Mouse (Mus musculus) retina, adult 2 months (tissue): Measurements from ENCODE around the gene Trdmt1.

Experiments used
- DNase-seq: peaks from one replicate; pipeline ENCODE4 v3.0.0-alpha.2; 2012; ENCODE audit warnings: low read depth, low spot score

The Trdmt1 gene

DNA sequence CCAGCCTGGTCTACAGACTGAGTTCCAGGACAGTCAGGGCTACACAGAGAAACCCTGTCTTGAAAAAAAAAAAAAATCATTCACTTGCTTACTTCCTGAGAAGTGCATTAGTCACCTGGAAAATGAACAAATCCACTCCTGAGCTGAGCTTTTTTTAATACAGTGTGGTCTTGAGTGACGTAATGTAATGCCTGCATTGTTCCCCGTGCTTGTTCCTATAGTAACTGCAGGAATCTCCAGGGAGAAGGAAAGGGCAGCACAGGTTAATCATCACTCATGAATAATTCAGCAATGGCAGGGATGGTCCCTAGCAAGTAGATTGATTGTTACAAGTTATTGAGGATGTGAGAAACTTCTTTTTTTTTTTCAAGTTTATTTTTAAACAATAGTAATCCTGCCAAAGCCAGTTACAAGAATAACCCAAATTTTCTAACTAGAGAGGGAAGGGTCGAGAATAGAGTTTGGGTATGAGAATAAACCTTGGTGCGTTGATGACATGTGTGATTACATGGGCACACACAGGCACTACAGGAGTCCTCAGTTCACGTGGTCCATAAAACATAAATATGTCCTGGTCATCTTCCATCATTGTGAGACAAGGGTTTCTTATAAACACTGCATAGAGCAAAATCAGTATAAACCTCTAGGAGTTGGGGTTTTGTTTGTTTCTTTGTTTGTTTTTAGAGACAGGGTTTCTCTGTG lies 44.0 kb downstream of the Trdmt1 start:
- DNase-seq: no peak

DNA sequence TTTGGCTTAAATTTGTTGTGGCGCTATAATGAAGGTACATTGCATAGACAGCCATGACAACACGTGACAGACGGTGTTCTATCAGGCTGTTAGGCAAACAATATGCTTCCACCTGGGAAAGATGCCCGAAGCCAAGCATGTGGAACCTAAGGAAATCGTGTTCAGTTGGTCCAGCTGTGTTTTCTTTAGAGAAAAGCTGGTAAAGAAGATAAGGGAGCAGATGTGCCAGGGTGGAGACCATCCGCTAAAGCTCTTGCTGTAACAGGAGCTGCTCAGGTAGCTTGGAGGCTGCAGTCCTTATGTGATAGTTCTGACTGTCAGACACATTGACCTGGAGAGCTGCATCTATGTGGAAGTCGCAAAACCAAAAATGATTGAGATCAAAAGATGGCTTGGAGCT lies 45.3 kb downstream of the Trdmt1 start:
- no peak for DNase-seq

DNA sequence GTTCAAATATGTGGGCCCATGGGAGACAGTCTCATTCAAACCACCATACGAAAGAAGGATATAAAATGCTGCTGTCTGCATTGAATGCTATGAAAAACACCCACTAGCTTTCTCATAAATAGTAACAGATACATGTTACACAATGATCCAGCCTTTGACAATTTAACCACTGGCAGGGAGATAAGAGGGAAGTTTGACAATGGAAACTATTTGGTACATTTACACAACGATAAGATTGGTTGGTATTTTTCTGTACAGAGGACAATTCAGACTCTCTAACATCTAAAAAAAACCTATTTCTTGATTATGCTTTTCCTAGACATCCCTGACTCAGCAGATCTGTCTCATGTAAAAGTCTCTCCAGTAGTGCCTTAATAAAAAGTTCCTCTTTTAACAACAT lies 48.4 kb downstream of the Trdmt1 start:
- no peak for DNase-seq

DNA sequence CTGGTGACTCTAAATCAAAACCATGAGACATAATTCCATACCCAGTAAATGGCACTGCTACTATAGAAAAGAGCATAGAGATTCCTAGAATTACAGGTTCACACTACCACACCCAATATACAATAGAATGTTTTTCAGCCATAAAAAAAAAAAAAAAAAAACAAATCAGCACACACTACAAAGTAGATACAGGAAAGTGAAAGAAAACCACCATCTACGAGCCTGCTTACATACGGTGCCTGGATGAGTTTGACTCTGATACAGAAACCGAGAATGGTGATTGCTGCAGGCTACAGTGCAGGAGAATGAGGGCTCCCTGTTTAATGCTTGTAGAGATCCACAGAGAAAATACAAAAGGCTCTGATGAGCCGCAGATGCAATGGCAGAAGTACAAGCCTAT lies 51.5 kb downstream of the Trdmt1 start:
- DNase-seq: no peak

DNA sequence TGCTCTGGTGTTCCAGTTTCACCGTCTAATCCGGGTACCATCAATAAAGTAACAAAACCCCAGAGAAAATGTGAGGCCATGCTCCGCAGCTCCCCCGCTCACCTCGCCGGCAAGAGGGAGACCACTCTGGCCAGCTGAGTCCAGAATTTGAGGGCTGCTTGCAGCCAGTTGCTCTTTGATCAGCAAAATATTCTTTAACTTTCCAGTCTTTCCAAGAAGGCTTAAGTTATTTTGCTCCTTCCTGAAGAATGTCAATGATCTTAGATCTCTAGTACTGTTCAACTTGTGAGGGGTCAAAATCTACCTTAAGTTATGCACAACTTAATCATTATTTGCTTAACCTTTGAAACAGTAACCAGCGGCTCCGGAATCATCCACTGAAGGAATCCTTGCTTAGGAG lies 52.7 kb downstream of the Trdmt1 start, which contains the start of gene Cubn:
Cubn (minus strand) TSS at position 80 of the 400 bp plus-strand sequence.
- DNase-seq: no peak

DNA sequence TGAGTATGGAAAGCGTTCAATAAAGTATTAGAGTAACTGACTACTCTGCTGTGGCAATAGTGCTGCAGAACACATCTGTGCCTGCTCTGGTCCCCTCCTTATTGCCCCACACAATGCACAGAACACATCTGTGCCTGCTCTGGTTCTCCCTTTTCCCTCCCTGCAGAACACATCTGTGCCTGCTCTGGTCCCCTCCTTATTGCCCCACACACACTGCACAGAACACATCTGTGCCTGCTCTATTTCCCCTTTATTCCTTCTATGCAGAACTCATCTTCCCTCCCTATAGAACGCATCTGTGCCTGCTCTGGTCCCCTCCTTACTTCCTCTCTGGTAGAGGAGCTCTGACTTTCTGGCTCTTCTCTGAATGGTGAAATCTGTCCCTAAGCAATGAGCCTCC lies 54.0 kb downstream of the Trdmt1 start:
- no peak for DNase-seq

DNA sequence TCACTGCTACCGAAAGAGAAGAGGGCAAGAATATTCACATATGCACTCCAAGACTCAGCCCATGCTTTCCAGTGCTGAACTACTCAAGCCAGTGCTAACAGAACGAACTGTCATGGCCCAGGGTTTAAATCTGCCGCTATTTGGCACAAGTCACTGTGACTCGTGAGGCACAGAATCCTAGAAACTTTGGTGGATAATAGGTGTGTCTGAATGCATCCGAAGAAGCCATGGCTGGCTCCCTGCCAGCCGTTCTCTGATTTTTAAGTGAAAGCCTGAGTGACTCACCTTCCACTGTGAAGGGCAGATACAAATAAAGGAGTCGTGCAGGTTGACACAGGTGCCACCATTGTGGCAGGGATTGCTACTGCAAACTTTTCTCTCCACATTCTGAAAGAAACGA lies 58.0 kb downstream of the Trdmt1 start:
- DNase-seq: no peak

DNA sequence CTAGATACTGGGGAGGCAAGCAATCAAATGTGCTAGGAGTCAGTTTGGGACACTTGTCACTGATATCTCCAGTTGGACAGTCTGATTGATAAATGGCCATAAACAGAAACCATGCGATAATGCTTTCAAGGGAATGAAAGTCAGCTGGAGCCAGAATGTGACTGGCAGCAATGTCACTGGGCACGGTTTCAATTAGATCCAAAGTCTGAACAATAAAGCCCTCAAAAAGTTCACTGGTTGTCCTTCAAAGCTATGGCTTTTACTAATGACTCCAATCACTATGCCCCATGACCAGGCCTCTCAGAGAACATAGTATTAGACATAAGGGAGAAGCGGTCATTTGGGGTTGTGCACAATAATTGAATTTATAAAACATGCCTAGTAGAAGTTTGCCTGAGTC lies 59.9 kb downstream of the Trdmt1 start:
- DNase-seq: no peak

DNA sequence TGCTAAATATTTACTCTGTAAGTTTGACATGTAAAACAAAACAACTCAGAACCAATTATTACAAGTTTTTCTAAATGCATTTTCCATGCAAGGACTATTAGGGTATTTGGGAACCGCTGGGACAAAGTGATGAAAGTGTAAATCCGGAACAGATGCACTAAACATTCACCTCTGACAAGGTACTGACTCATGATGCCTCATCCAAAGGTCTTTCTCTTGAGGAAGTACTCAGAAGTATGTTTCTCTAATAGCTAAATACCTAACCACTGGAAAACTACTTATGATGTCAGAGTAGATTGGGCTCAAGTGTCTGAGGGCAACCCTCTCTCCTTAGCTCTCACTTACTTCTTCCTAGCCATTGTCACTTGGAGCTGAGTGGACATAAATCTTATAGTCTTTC lies 63.7 kb downstream of the Trdmt1 start:
- no peak for DNase-seq

DNA sequence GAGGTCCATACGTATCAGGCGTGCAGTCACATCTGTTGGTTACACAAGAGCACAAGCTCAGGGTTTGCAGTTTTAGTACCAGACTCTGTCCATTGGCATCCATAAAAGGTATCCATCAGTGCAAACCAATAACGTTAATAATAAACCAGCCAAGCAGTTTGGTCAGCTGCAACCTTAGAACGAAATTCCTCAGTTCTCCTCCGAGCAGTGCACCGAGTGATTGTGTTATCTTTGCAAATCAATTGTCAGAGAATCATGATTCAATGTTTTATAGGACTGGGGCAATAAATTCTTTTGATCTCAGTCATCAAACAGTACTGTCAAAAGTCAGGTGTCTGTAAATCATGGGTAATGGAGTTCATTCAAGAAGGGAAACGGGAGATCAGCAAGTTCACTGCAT lies 65.3 kb downstream of the Trdmt1 start:
- no peak for DNase-seq

DNA sequence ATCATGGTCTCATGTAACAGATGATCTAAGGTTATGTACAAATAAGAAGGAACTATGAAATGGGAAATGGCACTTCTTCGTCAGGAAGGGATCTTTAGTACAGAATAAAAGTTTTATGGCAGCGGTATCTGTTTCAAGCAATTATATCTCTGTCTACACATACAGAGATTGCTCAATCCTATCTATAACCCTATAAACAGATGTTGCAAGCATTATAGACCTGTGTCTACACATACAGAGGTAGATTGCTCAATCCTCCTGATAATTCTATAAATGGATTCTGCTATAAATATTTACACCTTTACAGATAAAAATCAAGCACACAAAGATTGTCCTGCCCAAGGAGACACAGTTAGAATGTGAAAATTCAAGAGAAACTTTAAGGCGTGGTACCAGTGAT lies 74.4 kb downstream of the Trdmt1 start:
- DNase-seq: no peak

DNA sequence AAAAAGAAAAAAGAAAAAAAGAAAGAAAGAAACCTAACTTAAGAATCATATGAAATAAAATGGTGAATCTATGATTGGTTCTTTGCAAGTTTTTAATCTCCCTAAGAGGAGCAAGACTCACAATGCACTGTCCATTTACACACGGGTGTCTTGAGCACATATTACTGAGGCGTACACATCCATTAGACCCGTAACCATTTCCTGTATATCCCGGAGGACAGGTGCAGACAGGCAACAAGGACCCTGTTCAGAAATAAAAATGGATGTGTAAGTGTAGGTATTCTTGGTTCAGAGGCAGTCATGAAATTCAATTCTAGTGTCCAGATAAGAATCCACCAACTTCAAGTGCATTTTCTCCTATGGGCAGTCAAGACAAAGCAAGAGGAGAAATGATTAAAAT lies 74.8 kb downstream of the Trdmt1 start:
- DNase-seq: no peak

DNA sequence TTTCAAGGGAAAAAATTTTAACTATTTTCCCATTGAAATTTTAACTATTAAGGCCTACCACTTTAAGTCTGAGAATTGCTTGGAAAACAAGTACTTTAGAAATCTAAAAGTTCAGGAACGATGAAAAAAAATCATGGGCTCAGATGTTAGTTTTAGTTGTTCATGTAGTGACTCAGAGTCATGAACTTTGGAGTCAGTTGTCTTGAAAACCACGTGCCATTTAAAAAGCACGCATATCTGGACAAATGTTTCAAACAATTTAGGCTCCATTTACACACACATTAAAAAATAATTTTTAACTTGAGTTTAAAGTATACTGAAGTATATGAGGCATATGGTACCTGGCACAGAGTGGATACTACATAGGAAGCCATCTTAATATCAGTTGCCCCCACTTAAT lies 77.8 kb downstream of the Trdmt1 start:
- DNase-seq: no peak
